Mouse (Mus musculus) central nervous system, embryonic 11.5 days (tissue): ENCODE results near the gene Gm9918. TPM values are rescaled to one million over a fixed set of nuclear protein-coding genes. Genes with fewer than 3 reads are reported as not detected.

Experiments
- polyA plus RNA-seq: library from polyadenylated mRNA; depleted of rRNA; stranded (reverse); fragments of >200 nt; gene quantifications from 2 replicates; pipeline ENCODE4 v1.2.3, GENCODE M21; 2012; rRNA removed

The Gm9918 gene
- 0.38 and 1.4 TPM in 2 replicates for polyA plus RNA-seq

DNA sequence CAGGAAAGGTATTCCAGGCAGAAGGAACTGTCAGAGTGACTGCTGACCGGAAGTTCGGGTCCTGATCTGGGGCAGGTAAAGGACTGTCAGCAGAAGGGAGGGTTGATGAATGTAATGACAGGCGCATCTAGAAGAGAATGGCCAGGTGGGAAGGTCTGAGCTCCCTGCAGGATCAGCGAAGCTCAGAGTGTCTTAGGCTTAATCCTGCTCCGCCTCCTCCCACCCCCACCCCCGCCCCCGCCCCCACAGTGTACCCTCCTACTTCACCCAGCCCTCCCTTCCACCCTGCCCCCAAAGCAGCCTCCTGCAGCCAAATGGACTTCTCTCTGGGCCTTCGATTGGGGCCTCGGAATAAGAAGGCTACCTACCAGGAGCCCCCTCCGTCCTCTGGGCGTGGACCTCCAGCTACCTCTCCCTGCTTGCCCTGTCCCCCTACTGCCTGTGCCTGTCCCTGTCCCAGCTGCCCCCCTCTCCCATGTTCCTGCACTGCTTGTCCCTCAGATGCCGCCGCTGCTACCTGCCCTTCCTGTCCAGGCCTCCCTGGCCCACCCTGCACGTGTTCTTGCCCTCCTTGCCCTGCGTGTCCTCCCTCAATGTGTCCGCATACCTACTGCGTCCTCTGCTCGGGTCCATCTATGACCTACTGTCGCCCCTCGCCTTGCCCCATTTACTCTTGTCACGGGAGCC lies at the start of gene Gm9918:
TSS of gene Gm9918 (plus strand) at position 290 of the 687 bp plus-strand sequence.

DNA sequence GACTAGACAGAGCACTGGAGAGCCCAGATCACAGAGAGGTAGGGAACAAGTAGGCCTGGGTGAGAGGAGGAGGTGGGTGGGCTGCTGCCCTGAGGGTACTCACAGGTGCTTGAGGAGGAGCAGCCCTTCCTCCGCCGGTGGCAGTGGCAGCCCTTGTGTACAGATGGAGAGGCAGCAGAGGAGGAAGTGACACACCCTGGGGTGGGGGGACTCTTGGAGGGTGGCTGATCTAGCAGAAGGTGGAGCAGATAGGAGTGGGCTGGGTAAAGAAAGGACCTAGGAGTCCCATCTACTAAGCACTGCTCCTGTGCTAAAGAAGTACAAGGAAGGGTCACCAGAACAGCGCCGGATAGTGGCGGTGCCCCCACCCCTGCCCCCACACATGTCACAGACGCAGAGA lies 38.6 kb upstream of the Gm9918 start, which contains the start of gene Itgb7:
TSS of gene Itgb7 (minus strand) at position 197 of the 400 bp plus-strand sequence.

DNA sequence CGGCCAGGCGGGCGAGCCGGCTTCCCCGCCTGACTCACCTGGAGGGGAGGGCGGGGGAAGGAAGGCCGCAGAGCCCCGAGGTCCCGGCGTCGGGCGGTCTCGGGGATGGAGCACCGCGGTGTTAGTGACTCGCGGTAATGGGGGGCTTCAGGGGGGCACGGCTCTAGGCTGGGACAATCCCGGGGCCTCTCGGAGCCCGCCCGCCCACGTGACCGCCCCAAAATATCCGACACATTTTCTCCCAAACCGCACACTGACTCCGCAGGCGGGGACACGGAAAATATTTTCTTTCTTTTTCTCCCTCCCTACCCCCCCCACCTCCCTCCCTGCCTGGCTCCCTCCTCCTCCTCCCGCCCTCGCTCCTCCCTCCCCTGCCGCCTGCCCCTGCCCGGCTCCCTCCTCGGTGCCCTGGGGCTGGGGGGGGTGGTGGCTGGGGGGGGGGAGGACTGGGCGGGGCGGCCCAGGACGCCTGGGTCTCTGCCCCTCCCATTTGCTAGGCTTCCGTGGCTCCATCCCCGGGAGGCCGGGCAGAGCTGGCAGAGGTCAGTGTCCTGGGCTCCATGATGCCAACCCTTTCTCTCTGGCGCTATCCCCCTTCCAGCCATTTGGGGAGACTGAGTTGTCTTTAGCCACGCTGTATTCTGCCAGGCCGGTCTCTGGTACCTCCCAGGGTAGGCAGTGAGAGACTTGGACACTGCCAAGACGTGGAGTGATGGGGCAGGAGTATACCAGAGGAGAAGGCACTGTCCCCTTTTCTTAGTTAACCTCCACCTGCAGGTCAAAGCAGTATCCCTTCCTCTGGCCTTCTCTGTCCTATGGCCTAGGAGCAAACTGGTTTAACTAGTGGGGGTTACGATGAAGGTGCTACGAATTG lies 12.9 kb upstream of the Gm9918 start, which contains the start of gene Rarg:
TSS of gene Rarg (minus strand) at position 316 of the 874 bp plus-strand sequence.

DNA sequence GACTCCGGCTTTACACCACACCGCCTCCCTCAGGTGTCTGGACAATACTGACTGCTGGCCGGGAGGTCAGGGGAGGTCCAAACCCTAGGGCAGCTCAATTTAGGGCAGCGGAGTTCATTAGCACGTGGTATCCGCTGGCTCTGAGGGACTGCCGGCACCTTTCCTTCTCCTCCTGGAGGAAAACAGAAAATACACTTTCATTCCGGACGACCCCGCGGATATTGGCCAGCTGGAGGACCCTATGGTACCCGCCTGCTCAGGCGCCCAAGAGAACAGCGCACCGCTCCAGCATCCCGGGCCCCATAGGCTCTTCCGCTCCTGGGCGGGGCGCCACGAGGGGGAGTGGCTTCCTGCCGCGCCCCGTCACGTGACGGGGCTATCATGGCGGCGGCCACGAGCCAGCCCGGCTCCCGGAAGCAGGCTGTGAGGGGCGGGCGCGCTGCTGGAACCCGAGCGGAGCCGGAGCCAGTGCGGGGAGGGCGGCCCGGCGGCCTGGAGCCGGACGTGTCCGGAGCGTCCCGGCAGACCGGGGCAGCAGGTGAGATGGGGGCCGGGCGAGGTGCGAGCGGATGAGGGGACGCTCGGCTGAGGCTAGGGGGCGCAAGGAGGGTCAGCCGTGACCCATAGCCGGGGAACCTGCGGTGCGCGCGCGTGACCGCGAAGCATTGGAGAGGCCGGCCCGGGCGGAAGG lies 8.9 kb downstream of the Gm9918 start, which contains the start of gene Mfsd5:
TSS of gene Mfsd5 (plus strand) at position 363 of the 691 bp plus-strand sequence.

DNA sequence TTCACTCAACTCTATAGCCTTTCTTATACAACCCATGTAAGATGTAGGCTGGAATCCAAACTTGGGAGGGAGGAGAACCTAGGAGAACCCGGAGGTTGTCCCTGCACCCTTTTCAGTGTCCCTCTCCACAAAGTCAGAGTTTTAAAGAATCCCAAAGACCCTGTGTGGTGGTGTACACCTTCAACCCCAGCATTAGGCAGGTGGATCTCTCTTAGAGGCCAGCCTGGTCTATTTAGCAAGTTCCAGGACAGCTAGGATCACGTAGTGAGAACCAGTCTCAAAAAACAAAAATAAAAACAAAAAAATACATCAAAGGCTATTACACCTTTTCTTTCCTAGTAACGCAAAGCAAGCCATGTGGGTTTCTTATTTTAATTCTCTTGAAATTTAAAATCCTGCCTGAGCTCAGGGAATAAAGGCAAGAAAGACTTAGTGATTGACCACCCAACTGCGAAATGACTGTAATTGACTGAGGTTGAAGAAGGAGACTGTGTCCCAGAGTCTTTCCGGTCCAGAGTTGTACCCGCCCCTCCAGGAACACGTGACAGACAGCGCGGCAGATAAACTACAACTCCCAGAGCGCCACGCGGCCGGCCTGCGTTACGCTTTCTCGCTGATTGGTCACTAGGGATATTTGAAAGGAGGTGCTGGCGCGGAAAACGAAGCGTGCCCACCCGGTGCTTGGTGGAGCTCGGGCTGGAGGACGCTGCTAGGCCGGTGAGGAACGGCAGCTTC lies 25.4 kb downstream of the Gm9918 start, which contains the start of gene Espl1:
TSS of gene Espl1 (plus strand) at position 634 of the 735 bp plus-strand sequence.

Other genes starting within 250 kb of the Gm9918 start
- 11.5 and 12.7 TPM in 2 replicates for gene Krt18, start 242.4 kb upstream of the Gm9918 start, polyA plus RNA-seq
- gene Eif4b, start 196.8 kb upstream of the Gm9918 start, polyA plus RNA-seq = 205 and 236 TPM in 2 replicates
- gene Tns2, start 170.2 kb upstream of the Gm9918 start, polyA plus RNA-seq = 11.3 and 23.8 TPM in 2 replicates
- gene Spryd3, start 134.3 kb upstream of the Gm9918 start, polyA plus RNA-seq = 21.5 and 22.7 TPM in 2 replicates
- 0.30 and 0.66 TPM in 2 replicates for gene Igfbp6, start 126.2 kb upstream of the Gm9918 start, polyA plus RNA-seq
- 1.5 and 3.2 TPM in 2 replicates for gene Soat2, start 120.0 kb upstream of the Gm9918 start, polyA plus RNA-seq
- gene Zfp740, start 67.3 kb upstream of the Gm9918 start, polyA plus RNA-seq = 108 and 110 TPM in 2 replicates
- gene Csad, start 65.8 kb upstream of the Gm9918 start, polyA plus RNA-seq = 49.1 and 56.8 TPM in 2 replicates
- 0.73 and 0.90 TPM in 2 replicates for gene Itgb7, start 38.6 kb upstream of the Gm9918 start, polyA plus RNA-seq
- 13.7 and 38.6 TPM in 2 replicates for gene Rarg, start 13.0 kb upstream of the Gm9918 start, polyA plus RNA-seq
- 33.8 and 34.8 TPM in 2 replicates for gene Mfsd5, start 8.9 kb downstream of the Gm9918 start, polyA plus RNA-seq
- 45.6 and 46.7 TPM in 2 replicates for gene Espl1, start 25.7 kb downstream of the Gm9918 start, polyA plus RNA-seq
- gene Pfdn5, start 55.6 kb downstream of the Gm9918 start, polyA plus RNA-seq = 419 and 461 TPM in 2 replicates
- gene Myg1, start 61.1 kb downstream of the Gm9918 start, polyA plus RNA-seq = 106 and 130 TPM in 2 replicates
- gene Aaas, start 80.2 kb downstream of the Gm9918 start, polyA plus RNA-seq = 63.0 and 69.9 TPM in 2 replicates
- gene Sp7, start 96.6 kb downstream of the Gm9918 start, polyA plus RNA-seq = 0.40 and 1.6 TPM in 2 replicates
- gene Sp1, start 135.6 kb downstream of the Gm9918 start, polyA plus RNA-seq = 20.3 and 35.0 TPM in 2 replicates
- gene Amhr2, start 174.8 kb downstream of the Gm9918 start, polyA plus RNA-seq = 0.61 and 1.5 TPM in 2 replicates
- 62.1 and 64.4 TPM in 2 replicates for gene Prr13, start 188.5 kb downstream of the Gm9918 start, polyA plus RNA-seq
- gene Pcbp2, start 200.0 kb downstream of the Gm9918 start, polyA plus RNA-seq = 452 and 807 TPM in 2 replicates
- gene Gm10337, start 233.2 kb downstream of the Gm9918 start, polyA plus RNA-seq = not detected in 2 replicates
- 38.4 and 39.6 TPM in 2 replicates for gene Map3k12, start 246.5 kb downstream of the Gm9918 start, polyA plus RNA-seq
- gene Tarbp2, start 247.6 kb downstream of the Gm9918 start, polyA plus RNA-seq = 88.9 and 120 TPM in 2 replicates